Mouse (Mus musculus) right cerebral cortex, postnatal 4 days (tissue): ENCODE data around the gene Rbms2.
"Not testable (repeated sequence)": the region's sequence is repeated elsewhere in the genome, so short reads cannot be mapped to it uniquely, and the experiment has no call there.

ENCODE experiments used
- DNase-seq: peaks from one replicate; pipeline ENCODE4 v3.0.0-alpha.2; 2022

The Rbms2 gene

DNA sequence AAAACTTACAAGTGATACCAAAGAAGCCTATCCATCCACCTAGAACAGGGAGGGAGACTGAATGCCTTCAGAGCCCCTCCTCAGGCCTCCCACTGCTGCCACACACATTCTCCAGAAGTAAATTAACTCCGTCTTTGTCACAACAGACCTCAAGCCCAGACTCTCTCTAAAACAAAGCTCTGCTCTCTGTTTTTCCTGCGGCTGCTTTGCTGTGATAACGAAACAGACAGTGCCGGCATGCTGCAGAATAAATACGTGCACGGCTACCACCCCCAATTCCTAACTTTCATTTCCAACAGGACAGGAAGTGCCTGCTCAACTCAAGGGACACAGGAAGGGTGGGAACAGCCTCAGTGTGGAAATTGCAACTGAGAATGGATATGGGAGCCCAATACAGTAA, at the start of gene Rbms2:
Gene Rbms2 (minus strand): TSS at position 309 of the 400 bp plus-strand sequence.
- DNase-seq: no peak

GRCm38 (mm10) chr10:128228009-128228408, 47.9 kb upstream of the Rbms2 start:
- no peak for DNase-seq

GRCm38 (mm10) chr10:128227592-128227991, 47.5 kb upstream of the Rbms2 start:
- DNase-seq: no peak

- DNase-seq: no peak
Observed at GRCm38 (mm10) chr10:128225538-128225937, 45.4 kb upstream of the Rbms2 start, which contains the start of gene Mip. Mip (plus strand) TSS chr10:128225838.

DNA sequence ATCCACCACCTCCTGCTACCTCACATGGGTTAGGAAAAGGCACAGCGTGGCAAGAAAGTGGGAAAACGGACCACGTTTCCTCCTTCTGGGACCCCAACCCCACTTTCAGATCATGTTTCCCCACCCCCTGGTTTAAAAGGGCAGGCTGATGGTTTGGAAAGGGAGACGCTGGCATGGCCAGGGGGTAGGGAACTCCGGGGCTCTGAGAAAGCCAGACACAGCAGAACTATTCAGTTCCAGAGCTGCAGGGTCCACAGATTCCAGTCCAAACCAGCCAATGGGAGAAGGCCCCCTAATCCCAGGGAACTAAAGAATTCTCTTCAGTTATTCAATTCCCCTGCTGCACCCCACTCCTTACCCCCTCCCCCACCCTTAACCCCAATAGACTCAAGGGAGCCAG, 45.0 kb upstream of the Rbms2 start:
- no peak for DNase-seq

- no peak for DNase-seq
Observed at GRCm38 (mm10) chr10:128221533-128222286, 41.6 kb upstream of the Rbms2 start.

DNA sequence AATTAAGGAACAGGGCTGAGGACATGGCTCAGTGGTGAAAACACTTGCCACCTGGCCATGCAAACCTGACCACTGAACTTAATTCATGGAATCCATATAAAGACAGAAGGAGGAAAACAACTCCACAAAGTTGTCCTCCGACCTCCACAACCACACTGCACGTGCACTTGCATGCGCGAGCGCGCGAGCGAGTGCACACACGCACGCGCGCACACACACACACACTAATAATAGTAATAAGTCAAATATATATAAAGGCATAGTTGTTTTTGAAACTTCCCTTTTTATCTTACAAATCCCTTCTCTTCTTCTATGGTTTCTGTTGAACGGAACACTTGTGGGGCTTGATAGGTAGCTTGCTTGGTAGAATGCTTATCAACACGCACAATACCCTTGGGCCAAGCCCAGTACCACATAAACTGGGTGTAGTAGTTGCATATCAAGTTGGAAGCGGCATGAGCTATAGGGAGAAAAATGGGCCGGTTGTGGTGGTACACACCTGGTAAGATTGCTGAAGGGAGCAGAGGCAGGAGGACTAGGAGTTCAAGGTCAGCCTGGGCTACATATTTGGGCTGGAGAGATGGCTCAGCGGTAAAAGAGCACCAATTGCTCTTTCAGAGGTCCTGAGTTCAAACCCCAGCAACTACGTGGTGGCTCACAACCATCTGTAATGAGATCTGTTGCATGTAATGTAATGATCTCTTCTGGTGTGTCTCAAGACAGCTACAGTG, 38.5 kb upstream of the Rbms2 start:
- DNase-seq: no peak

- no peak for DNase-seq
Observed at GRCm38 (mm10) chr10:128214981-128215380, 34.9 kb upstream of the Rbms2 start.

GRCm38 (mm10) chr10:128214112-128214511, 34.0 kb upstream of the Rbms2 start:
- not testable (repeated sequence) for DNase-seq

DNA sequence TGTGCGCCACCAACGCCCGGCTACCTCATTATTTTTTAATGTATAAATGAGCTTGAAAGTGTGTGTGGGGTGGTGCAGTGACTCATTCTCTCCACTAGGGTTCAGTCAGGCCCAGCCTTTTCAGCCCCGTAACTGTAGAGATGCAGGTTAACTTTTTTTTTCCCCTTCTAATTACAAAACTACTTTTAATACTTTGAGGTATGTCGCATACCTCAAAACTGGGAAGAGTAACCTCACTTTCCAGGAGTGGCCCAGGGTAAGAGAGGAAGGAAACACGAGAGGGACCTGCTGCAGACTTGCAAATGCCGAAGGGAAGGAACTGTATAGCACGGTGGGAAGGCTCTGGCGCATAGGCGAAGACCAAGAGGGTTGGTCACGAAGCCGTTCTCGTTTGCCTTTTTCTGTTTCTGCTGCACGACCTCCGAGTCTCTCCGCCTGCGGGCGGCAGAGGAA, 32.8 kb upstream of the Rbms2 start:
- DNase-seq: peak; percentile 39

DNA sequence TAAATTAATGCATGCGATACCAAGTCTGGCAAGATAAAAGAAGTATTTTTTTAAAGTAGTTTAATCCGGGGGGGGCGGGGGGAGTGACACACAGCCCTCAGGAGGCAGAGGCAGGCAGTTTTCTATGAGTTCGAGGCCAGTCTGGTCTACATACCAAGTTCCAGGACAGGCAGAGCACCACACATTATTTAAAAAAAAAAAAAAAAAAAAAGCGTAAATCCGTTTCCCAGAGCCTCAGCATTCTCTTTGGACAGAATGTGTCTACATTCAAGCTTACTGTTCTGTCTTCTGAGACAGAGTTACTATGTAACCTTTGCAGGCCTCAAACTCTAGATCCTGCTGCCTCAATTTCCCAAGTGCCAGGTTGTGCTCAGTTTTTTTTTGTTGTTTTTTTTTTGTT, 32.1 kb upstream of the Rbms2 start:
- DNase-seq: no peak

GRCm38 (mm10) chr10:128211390-128212108, 31.5 kb upstream of the Rbms2 start, which contains the start of gene Spryd4:
Spryd4 (minus strand) TSS chr10:128211807.
- peak; percentile 89 for DNase-seq

DNA sequence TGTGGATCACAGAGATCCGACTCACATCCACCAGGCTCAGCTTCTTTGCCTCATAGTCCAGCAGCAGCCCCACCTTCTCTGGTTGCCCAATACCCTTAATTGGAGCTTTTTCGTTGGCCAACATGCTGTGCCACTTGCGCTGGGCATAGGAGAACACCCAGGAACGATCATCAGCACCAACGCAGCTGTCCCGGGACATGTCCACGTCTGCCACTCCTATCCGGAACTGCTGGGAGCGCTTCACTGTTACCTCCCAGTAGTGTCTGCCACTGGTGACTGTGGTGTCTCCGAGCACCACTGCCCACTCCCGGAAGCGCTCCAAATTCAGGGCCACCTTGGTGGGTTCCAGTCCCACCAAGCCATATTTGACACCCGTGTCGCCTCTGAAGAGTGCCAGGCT, 30.9 kb upstream of the Rbms2 start:
- DNase-seq: no peak

DNA sequence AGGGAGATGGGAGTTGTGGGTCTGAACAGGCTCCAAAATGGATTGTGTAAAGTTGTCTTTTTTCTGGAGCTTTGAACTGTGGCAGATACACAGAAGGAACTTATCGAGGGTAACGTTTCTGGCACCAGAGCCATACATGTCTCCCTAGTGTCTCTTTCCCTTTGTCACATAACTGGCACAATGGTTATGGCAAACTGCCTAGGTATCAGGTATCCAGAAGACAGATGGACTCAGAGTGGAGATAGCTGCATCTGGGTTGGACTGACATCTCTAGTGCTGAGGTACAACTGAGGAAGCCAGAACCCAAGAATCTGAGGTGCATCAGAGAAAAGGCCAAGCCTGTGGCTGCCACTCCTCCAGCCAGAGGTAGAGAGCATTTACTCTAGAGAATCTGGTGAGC, 30.0 kb upstream of the Rbms2 start:
- DNase-seq: no peak

GRCm38 (mm10) chr10:128209311-128210009, 29.4 kb upstream of the Rbms2 start:
- DNase-seq: no peak

- no peak for DNase-seq
Observed at GRCm38 (mm10) chr10:128208326-128208725, 28.2 kb upstream of the Rbms2 start.

- DNase-seq: no peak
Observed at GRCm38 (mm10) chr10:128204941-128205340, 24.8 kb upstream of the Rbms2 start.

- no peak for DNase-seq
Observed at GRCm38 (mm10) chr10:128201856-128202255, 21.8 kb upstream of the Rbms2 start.

DNA sequence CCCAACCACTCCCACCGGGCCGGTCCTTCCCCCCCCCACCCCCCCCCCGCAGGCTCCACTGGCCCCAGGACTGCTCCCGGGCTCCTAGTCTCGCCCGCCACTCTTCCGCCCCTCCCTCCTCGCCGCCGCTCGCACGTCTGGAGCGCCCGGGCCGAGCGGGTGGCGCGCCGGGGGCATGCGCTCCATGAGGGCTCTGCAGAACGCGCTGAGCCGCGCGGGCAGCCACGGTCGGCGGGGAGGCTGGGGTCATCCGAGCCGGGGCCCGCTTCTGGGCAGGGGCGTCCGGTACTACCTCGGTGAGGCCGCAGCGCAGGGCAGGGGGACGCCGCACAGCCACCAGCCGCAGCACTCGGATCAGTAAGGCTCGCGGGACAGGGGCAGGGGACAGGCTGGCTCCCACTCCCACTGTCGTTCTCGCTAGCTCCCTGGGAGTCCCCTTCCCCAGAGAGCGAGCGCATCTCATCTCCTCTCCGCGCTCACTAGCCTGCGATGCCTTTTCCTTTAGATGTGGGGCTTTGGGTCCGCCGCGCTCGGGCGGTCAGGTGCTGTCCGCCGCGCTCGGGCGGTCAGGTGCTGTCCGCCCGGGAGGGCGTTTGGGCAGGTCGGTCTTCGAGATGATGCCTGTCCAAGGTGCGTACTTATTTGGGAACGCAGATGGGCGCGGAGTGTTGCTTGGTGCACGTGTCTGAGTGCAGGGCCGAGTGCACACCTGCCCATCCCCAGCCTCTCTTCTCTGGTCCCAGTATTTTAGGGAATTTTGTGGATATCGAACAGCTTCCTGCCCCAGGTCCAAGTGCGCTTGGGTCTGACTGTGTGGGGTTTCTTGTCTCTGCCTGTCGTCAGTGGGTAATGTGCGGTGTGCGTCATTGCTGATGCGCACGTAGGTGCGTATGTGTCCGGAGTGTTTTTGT, 14.7 kb upstream of the Rbms2 start:
- DNase-seq: peak; percentile 48

DNA sequence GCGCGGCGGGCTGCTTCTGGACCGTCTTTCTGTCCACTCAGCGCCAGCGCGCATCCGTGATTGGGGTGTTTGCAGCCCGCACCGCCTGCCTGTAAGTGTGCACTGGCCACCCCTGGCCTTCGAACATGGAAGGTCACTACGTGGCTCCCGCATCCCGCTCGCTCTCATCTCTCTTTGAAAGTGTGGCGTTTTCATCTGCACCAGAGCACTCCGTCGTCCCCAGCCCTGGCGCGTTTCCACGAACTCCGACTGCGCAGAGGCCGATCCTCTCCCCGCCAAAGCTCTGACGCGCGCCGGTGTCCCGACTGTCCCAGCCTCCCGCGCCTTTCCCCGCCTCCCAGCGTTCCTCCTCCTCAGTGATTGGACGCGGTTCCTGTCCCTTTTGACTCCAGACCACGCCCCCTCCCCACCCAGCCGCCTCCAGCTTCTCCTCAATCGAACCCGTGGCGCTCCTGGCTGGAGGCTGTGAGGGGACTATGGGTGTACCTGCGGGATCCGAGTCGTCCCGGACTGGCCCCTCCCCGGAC, 14.0 kb upstream of the Rbms2 start, which contains the start of gene Gls2:
Gene Gls2 (plus strand): TSS at position 434 of the 527 bp plus-strand sequence.
- DNase-seq: peak; percentile 97

DNA sequence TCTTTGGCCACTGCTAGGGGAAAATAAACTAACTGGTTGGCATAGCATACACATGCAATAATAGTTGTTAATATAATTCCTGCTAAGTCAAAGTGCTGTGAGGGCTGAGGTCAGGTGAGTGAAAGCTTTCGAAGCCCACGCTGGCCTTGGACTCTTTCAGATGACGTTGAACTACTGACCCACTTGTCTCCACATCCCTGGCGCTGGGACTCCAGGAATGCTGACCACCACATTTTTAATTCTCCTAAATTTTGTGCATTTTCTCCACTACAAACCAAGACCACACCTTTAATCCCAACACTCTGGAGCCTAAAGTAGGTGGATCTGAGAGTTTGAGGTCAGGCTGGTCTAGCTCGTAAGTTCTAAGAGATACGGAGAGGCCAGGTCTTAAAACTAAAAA, 13.0 kb upstream of the Rbms2 start:
- DNase-seq: no peak
